Mouse (Mus musculus): Measurements from ENCODE around the gene Hdac1. TPM values are rescaled to one million over a fixed set of nuclear protein-coding genes. Genes with fewer than 3 reads are reported as not detected.

Gene Hdac1
- polyA plus RNA-seq, 1 experiment, result 123 TPM

DNA sequence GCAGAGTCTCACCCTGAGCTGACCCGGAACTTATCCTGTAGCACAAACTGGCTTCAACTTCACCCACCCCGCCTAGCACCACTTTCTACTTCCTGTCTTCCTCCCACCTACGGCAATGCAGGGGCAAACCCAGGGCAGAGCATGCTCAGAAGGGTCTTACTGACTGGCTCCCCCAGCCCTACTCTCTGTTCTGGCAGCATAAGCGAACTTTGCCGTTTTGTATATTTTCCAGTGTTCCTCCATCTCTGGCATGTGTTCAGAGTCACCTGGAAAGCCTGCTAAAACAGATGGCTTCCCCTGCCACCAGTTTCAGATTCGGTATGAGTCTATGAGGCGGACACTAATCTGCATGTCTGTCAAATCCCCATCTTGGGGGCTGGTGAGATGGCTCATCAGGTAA, 37.8 kb upstream of the Hdac1 start:
- Histone ChIP-seq H3K36me3 (ENCODE audit: control insufficient read depth, insufficient read depth, low read length) (no peaks in the 10 kb centered on the region), H3K4me1 (ENCODE audit: control insufficient read depth, insufficient read depth, low read length) (peaks cover 3% of the 10 kb centered on the region), H3K27ac (ENCODE audit: control insufficient read depth, insufficient read depth, low read depth, low read length) (no peak overlapping the region), H3K27me3 (ENCODE audit: control insufficient read depth, insufficient read depth, low read length) (no peaks in the 10 kb centered on the region), H3K4me3 (ENCODE audit: control insufficient read depth, low read depth, low read length) (no peak overlapping the region)
- no peak for TF ChIP-seq POLR2A (IDR thresholded peaks at IDR 0.05; ENCODE audit: control insufficient read depth, low read depth, low read length)

GRCm38 (mm10) chr4:129578466-129578865, 36.0 kb upstream of the Hdac1 start, which contains the start of gene Fam167b:
Fam167b (minus strand) TSS chr4:129578549.
- no peak for TF ChIP-seq POLR2A (IDR thresholded peaks at IDR 0.05; ENCODE audit: control insufficient read depth, low read depth, low read length)
- TF ChIP-seq CTCF (IDR thresholded peaks at IDR 0.05; ENCODE audit: control insufficient read depth, insufficient read depth, insufficient replicate concordance, low read depth, low read length), result no peak
- Histone ChIP-seq H3K27ac (ENCODE audit: control insufficient read depth, insufficient read depth, low read depth, low read length) (no peak within 1 kb of the TSS), H3K36me3 (ENCODE audit: control insufficient read depth, insufficient read depth, low read length) (no peaks in the 10 kb centered on the region), H3K4me3 (ENCODE audit: control insufficient read depth, low read depth, low read length) (no peak within 1 kb of the TSS), H3K4me1 (ENCODE audit: control insufficient read depth, insufficient read depth, low read length) (peaks cover 3% of the 10 kb centered on the region), H3K27me3 (ENCODE audit: control insufficient read depth, insufficient read depth, low read length) (no peaks in the 10 kb centered on the region)

DNA sequence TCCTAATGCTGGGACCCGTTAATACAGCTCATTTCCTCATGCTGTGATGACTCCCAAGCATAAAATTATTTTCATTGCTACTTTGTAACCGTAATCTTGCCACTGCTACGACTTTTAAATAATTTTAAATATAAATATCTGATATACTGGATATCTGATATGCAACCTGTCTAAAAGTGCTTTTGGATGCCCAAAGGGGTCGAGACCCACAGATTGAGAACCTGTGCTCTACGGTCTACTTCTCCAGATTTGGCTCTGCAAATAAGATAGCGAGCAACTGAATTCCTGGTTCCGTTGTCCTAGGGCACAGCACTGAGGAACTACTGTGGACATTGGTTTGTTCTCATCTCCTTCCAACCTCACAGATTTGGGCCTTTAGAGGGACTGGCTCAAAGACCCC, 35.2 kb upstream of the Hdac1 start:
- Histone ChIP-seq H3K27ac (ENCODE audit: control insufficient read depth, insufficient read depth, low read depth, low read length) (no peak overlapping the region), H3K36me3 (ENCODE audit: control insufficient read depth, insufficient read depth, low read length) (no peaks in the 10 kb centered on the region), H3K4me3 (ENCODE audit: control insufficient read depth, low read depth, low read length) (no peak overlapping the region), H3K27me3 (ENCODE audit: control insufficient read depth, insufficient read depth, low read length) (no peaks in the 10 kb centered on the region), H3K4me1 (ENCODE audit: control insufficient read depth, insufficient read depth, low read length) (peaks cover 3% of the 10 kb centered on the region)
- TF ChIP-seq CTCF (IDR thresholded peaks at IDR 0.05; ENCODE audit: control insufficient read depth, insufficient read depth, insufficient replicate concordance, low read depth, low read length) (no peak), POLR2A (IDR thresholded peaks at IDR 0.05; ENCODE audit: control insufficient read depth, low read depth, low read length) (no peak)

DNA sequence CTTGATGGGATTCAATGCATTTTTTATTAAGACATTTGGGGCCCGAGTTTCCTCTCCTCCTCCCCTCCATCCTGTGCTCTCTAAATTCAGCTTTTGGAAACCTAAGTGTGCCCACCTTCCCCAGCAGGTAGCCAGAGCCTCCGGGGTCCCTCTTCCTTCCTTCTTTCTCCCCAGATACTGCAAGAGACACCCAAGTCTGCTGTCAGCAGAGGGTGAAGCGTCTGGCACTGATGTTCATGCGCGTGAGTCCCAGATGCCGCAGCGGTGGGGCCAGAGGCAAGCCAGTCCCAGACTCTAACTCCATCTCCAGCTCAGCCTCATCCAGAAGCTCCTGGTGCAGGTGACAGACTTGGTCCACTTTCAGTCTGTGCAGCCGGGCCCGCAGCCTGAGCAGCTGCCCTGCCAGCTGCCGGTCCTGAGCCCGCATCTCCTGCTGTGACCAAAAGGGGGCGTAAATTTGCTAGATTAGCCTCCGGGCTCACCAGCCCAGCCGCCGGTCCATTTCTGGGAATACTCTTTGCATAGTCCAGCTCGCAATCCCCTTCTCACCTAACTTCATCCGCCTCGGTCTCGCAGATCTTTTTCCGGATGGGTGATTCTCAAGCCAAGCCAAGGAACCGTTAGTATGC, 34.5 kb upstream of the Hdac1 start:
- Histone ChIP-seq H3K4me1 (ENCODE audit: control insufficient read depth, insufficient read depth, low read length) (peaks cover 3% of the 10 kb centered on the region), H3K27ac (ENCODE audit: control insufficient read depth, insufficient read depth, low read depth, low read length) (no peak overlapping the region), H3K36me3 (ENCODE audit: control insufficient read depth, insufficient read depth, low read length) (no peaks in the 10 kb centered on the region), H3K27me3 (ENCODE audit: control insufficient read depth, insufficient read depth, low read length) (no peaks in the 10 kb centered on the region), H3K4me3 (ENCODE audit: control insufficient read depth, low read depth, low read length) (no peak overlapping the region; the same call in 1 of the 2 replicates)
- TF ChIP-seq CTCF (IDR thresholded peaks at IDR 0.05; ENCODE audit: control insufficient read depth, insufficient read depth, insufficient replicate concordance, low read depth, low read length) (peak; percentile 49; the same call in 1 of the 2 replicates), POLR2A (IDR thresholded peaks at IDR 0.05; ENCODE audit: control insufficient read depth, low read depth, low read length) (no peak)

- no peak overlapping the region for H3K27ac ChIP-seq (ENCODE audit: control insufficient read depth, insufficient read depth, low read depth, low read length)
- no peak overlapping the region for H3K4me3 ChIP-seq (ENCODE audit: control insufficient read depth, low read depth, low read length)
- peaks cover 3% of the 10 kb centered on the region for H3K4me1 ChIP-seq (ENCODE audit: control insufficient read depth, insufficient read depth, low read length)
- H3K36me3 ChIP-seq (ENCODE audit: control insufficient read depth, insufficient read depth, low read length), result no peaks in the 10 kb centered on the region
- no peak for TF ChIP-seq CTCF (IDR thresholded peaks at IDR 0.05; ENCODE audit: control insufficient read depth, insufficient read depth, insufficient replicate concordance, low read depth, low read length)
- no peak for TF ChIP-seq POLR2A (IDR thresholded peaks at IDR 0.05; ENCODE audit: control insufficient read depth, low read depth, low read length)
- no peaks in the 10 kb centered on the region for H3K27me3 ChIP-seq (ENCODE audit: control insufficient read depth, insufficient read depth, low read length)
Observed at GRCm38 (mm10) chr4:129575171-129575844, 32.8 kb upstream of the Hdac1 start.

DNA sequence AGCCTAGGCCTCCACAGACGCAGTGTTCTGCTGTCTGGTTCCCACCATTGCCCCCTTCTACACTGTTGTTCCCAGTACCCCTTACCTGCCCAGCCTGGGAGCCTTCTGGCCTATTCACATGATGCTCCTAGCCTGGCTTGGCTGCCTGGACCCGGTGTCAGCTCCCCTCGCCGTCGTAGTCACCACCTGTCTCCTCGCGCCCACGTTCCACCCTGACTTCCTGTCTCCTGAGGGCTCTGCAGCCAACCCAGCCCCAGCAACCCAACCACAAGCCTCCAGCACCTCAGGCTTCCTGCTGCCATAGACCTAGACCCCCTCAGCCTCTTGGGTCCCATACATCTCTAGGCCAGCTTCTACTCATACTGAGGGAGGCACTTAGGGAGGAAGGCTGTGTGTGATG, 30.9 kb upstream of the Hdac1 start, which contains the start of gene Lck:
Gene Lck (minus strand): TSS at position 212 of the 400 bp plus-strand sequence.
- Histone ChIP-seq H3K27ac (ENCODE audit: control insufficient read depth, insufficient read depth, low read depth, low read length) (no peak within 1 kb of the TSS), H3K36me3 (ENCODE audit: control insufficient read depth, insufficient read depth, low read length) (no peaks in the 10 kb centered on the region), H3K4me1 (ENCODE audit: control insufficient read depth, insufficient read depth, low read length) (peaks cover 3% of the 10 kb centered on the region), H3K27me3 (ENCODE audit: control insufficient read depth, insufficient read depth, low read length) (no peaks in the 10 kb centered on the region), H3K4me3 (ENCODE audit: control insufficient read depth, low read depth, low read length) (no peak within 1 kb of the TSS)
- TF ChIP-seq POLR2A (IDR thresholded peaks at IDR 0.05; ENCODE audit: control insufficient read depth, low read depth, low read length), result no peak
- TF ChIP-seq CTCF (IDR thresholded peaks at IDR 0.05; ENCODE audit: control insufficient read depth, insufficient read depth, insufficient replicate concordance, low read depth, low read length), result no peak

- TF ChIP-seq CTCF (IDR thresholded peaks at IDR 0.05; ENCODE audit: control insufficient read depth, insufficient read depth, insufficient replicate concordance, low read depth, low read length) (no peak), POLR2A (IDR thresholded peaks at IDR 0.05; ENCODE audit: control insufficient read depth, low read depth, low read length) (no peak)
- Histone ChIP-seq H3K27ac (ENCODE audit: control insufficient read depth, insufficient read depth, low read depth, low read length) (no peak overlapping the region), H3K27me3 (ENCODE audit: control insufficient read depth, insufficient read depth, low read length) (no peaks in the 10 kb centered on the region), H3K4me3 (ENCODE audit: control insufficient read depth, low read depth, low read length) (no peak overlapping the region), H3K36me3 (ENCODE audit: control insufficient read depth, insufficient read depth, low read length) (no peaks in the 10 kb centered on the region), H3K4me1 (ENCODE audit: control insufficient read depth, insufficient read depth, low read length) (peaks cover 3% of the 10 kb centered on the region)
Observed at GRCm38 (mm10) chr4:129573093-129573370, 30.5 kb upstream of the Hdac1 start.
